Mouse (Mus musculus): ENCODE measurements around the gene Pik3ip1.

The Pik3ip1 gene

DNA sequence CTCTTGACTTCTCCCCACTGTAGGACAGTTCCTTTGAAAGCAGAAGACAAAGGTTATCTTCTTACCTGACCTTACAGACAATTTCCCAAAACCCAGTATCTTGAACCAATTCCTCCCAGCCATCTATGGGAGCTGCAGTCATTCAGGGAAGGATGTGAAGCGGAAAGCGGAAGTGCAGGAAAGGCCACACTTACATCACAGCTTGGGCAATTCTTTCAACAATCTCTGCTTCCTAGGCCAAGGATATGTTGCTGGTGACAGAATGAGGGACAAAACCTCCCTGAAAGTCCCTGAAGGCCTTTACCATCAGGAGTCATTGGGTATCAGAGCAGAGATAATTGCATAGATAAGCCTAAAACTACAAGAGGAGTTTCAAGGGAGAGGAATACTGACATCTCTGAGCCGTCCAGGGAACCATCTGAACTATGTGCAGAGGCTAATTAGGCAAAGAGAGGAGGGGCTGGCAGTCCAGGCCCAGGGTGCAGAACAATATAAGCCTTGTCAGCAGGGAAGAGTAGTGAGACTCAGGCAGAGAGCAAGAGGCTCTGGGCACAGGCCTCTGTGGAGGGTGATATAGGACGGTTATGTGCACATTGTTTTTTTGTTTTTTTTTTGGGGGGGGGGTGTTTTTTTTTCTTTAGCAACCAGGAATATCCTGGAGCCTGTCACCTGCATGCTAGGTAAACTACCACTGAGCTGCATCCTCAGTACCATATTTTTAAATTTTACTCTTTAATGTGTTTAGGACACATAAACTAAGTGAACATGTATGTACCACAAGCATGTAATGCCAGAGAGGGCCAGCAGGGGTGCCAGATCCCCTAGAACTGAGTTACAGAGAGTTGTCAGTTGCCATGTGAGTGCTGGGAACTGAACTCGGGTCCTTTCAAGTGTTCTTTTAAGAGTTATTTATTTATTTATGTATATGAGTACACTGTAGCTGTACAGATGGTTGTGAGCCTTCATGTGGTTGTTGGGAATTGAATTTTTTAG lies 52.7 kb downstream of the Pik3ip1 start:
- no peak for DNase-seq

GRCm38 (mm10) chr11:3386941-3387368 lies 56.8 kb downstream of the Pik3ip1 start:
- peak; percentile 88 for DNase-seq

- no peak for DNase-seq
Measured at GRCm38 (mm10) chr11:3387482-3388196, 57.4 kb downstream of the Pik3ip1 start.

DNA sequence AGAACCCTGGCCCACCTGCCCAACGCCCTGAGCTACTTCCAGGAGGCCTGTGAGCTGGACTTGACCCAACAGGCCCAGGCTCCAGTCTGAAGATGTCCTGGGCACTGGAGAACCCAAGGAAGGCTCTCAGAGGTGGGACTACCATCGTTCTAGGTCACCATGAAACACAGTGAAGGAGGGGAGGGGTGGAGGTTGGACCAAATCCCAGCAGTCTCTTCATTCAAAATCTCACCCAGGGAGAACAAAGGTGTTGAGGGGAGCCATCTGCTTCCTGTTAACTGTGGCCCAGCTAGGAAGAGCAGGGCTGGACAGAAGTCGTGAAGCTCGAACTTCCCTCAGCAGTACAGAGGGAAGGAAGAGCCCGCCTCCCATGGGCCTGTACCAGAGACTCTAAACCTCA lies 59.8 kb downstream of the Pik3ip1 start:
- DNase-seq: peak; percentile 65

- DNase-seq: no peak
Measured at GRCm38 (mm10) chr11:3390789-3391188, 60.6 kb downstream of the Pik3ip1 start.

- no peak for DNase-seq
Measured at GRCm38 (mm10) chr11:3392526-3392925, 62.3 kb downstream of the Pik3ip1 start.

All from cerebellum, adult 9-10 months (tissue).